10 mouse cellular contexts compared by ENCODE assay signal in the genomic region with DNA sequence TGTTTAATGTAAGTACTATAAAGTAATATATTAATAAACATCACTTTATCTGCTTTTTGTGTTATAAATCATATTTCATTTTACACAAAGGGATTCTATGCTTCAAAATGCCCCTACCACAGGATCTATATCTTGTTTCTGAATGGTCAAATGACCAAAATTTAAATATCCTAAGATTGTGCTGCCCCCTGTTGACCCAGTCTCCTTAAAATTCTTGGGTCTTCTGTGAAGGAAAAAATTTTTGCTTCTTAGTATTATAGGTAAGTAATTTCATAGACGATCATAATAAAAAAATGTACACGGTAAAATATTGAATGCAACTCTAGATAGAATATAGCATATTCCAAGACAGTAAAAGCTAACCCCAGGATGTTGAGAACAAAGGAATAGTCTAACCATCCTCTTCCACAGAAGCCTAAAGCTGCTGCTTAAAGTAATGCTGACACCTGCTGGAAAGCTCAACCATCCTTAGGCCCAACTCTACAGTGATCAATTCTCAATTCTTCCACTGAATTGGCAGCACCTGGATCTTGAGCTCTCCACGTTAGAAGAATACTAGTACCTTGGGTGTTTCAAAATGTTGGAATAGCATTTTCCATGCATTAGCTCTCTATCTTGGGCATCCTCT. TPM values are rescaled to one million over a fixed set of nuclear protein-coding genes. Genes with fewer than 3 reads are reported as not detected.
A peak's percentile ranks its signal among the peaks of the same experiment; 100 is the strongest.
DNase-seq lines count a peak whose midpoint lies in the region; ATAC-seq lines count a peak whose summit lies in the region.
"Had no signal": no experiment of that assay in that cellular context is flagged by ENCODE, and none has a peak within 500 bp of the region (broad histone marks: within the 10 kb centered on the region; RNA-seq: fewer than 3 reads in every experiment).

No protein-coding gene starts in this region.

- ATAC-seq in heart, embryonic 12.5 days (ENCODE audit: insufficient number of reproducible peaks, low FRiP score): no peak
- no peak for ATAC-seq in neural tube, embryonic 11.5 days (ENCODE audit: insufficient read depth, low FRiP score, low TSS enrichment)
- peak; percentile 32; the same call in 1 of the 2 replicates for ATAC-seq in midbrain, embryonic 16.5 days
- ATAC-seq: inflammation-experienced regulatory T-cells, adult 6 months had no signal

- no peak overlapping the region for H3K4me2 ChIP-seq in heart, embryonic 12.5 days
- H3K4me2 ChIP-seq in neural tube, embryonic 11.5 days (ENCODE audit: low read depth): no peak overlapping the region
- H3K4me2 ChIP-seq in midbrain, embryonic 16.5 days (ENCODE audit: low read length): no peak overlapping the region

- H3K4me1 ChIP-seq in heart, embryonic 12.5 days (replicated peaks): no peaks in the 10 kb centered on the region
- H3K4me1 ChIP-seq in neural tube, embryonic 11.5 days (ENCODE audit: control insufficient read depth, insufficient read depth, low read length): no peaks in the 10 kb centered on the region
- H3K4me1 ChIP-seq in midbrain, embryonic 16.5 days (ENCODE audit: control insufficient read depth, insufficient read depth, low read length): no peaks in the 10 kb centered on the region

- DNase-seq in heart, adult 11 months: peak; percentile 14
- DNase-seq in neural tube, embryonic 11.5 days (ENCODE audit: low spot score): peak; percentile 27
- no peak for DNase-seq in neural tube, embryonic 10.5 days (ENCODE audit: extremely low spot score, low spot score)
- peak; percentile 28 for DNase-seq in embryo, embryonic 9.5 days (ENCODE audit: extremely low spot score)
- no peak for DNase-seq in frontal cortex, postnatal 36 days (ENCODE audit: low spot score in 2 of 2)
- DNase-seq in yolk sac, embryonic 10.5 days (ENCODE audit: low spot score): no peak

- no peak overlapping the region for H3K27ac ChIP-seq in heart, embryonic 12.5 days (ENCODE audit: poor library complexity, severe bottlenecking)
- H3K27ac ChIP-seq in neural tube, embryonic 11.5 days (ENCODE audit: low read depth, low read length): no peak overlapping the region
- 0 out of 2 replicates have a peak overlapping the region, but pooled peaks have one; percentile 33 for H3K27ac ChIP-seq in midbrain, embryonic 16.5 days (ENCODE audit: low read length)
- H3K27ac ChIP-seq: macrophage had no signal

- H3K36me3 ChIP-seq in heart, embryonic 12.5 days: no peaks in the 10 kb centered on the region
- no peaks in the 10 kb centered on the region for H3K36me3 ChIP-seq in neural tube, embryonic 11.5 days (ENCODE audit: control insufficient read depth, insufficient read depth, low read length)
- H3K36me3 ChIP-seq in midbrain, embryonic 16.5 days (ENCODE audit: control insufficient read depth, insufficient read depth, low read length): peaks cover 9% of the 10 kb centered on the region

- H3K27me3 ChIP-seq in heart, embryonic 12.5 days (replicated peaks): no peaks in the 10 kb centered on the region
- no peaks in the 10 kb centered on the region for H3K27me3 ChIP-seq in neural tube, embryonic 11.5 days (ENCODE audit: control insufficient read depth, insufficient read depth, low read length)
- H3K27me3 ChIP-seq in midbrain, embryonic 16.5 days (ENCODE audit: control insufficient read depth, insufficient read depth, low read depth, low read length): no peaks in the 10 kb centered on the region

- H3K4me3 ChIP-seq in heart, embryonic 12.5 days: no peak overlapping the region
- H3K4me3 ChIP-seq in neural tube, embryonic 11.5 days (ENCODE audit: low read depth, low read length): no peak overlapping the region
- H3K4me3 ChIP-seq in midbrain, embryonic 16.5 days (ENCODE audit: low read depth, low read length): no peak overlapping the region

- H3K9ac ChIP-seq in heart, embryonic 12.5 days: no peak overlapping the region
- no peak overlapping the region for H3K9ac ChIP-seq in neural tube, embryonic 11.5 days (ENCODE audit: low read length)
- no peak overlapping the region for H3K9ac ChIP-seq in midbrain, embryonic 16.5 days (ENCODE audit: low read depth, low read length)

- no peaks in the 10 kb centered on the region for H3K9me3 ChIP-seq in heart, embryonic 12.5 days (replicated peaks)
- H3K9me3 ChIP-seq in neural tube, embryonic 11.5 days (ENCODE audit: control insufficient read depth, low read length): no peaks in the 10 kb centered on the region
- H3K9me3 ChIP-seq in midbrain, embryonic 16.5 days (replicated peaks; ENCODE audit: control insufficient read depth, low read length, poor library complexity, severe bottlenecking): no peaks in the 10 kb centered on the region

- 52% methylated on average over 3 of the region's 3 CpGs for WGBS in heart, embryonic 12.5 days
- 72% methylated on average over 3 of the region's 3 CpGs for WGBS in neural tube, embryonic 11.5 days
- WGBS in midbrain, embryonic 16.5 days: 69% methylated on average over 3 of the region's 3 CpGs

RNA-seq across cellular contexts. Expression of gene Sertad4, which starts 56.7 kb away (rescaled TPM):
- 18.1 and 18.8 TPM in 2 replicates for polyA plus RNA-seq in heart, embryonic 12.5 days (2016; fragmentation: Nextera tagmentation; extraction: Ambion mirVana)
- 19.3 and 22.8 TPM in 2 replicates for polyA plus RNA-seq in neural tube, embryonic 11.5 days (2014; fragmentation: Nextera tagmentation; extraction: Ambion mirVana)
- 26.3 and 27.6 TPM in 2 replicates for polyA plus RNA-seq in midbrain, embryonic 16.5 days (2015; fragmentation: Nextera tagmentation; extraction: Ambion mirVana)
- polyA plus RNA-seq: inflammation-experienced regulatory T-cells, adult 6 months; macrophage had no signal

Comparison
In these comparisons a context has a peak if more than half of its experiments do, and no peak if none do; other contexts are left out.
1. DNase-seq: peak in heart, adult 11 months (single experiment), neural tube, embryonic 11.5 days (single experiment) and embryo, embryonic 9.5 days (single experiment); none in neural tube, embryonic 10.5 days (single experiment), frontal cortex, postnatal 36 days (0 of 2) and yolk sac, embryonic 10.5 days (single experiment).